8 mouse cellular contexts compared by ENCODE assay signal in the genomic region with DNA sequence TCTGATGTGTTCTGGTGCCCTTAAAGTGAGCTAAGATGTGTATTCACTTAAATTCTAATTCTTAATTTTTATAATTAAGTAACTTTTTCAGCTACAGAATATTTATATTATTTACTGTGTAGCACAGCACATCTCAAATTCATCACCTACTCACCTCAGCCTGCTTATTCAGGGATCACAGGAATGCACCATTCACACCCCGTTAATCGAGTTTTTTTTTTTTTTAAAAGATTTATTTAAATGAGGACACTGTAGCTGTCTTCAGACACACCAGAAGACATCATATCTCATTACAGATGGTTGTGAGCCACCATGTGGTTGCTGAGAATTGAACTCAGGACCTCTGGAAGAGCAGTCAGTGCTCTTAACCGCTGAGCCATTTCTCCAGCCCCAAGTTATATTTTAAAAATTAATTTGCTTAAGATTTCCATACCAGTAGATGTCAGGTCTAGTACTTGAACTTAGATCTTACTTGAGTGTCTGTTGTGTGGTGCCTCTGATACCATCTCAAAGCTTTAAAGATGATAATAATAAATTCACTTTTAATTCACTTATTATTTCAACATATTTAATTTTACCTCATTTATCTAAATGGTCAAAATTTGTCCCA. TPM values are rescaled to one million over a fixed set of nuclear protein-coding genes. Genes with fewer than 3 reads are reported as not detected.
DNase-seq lines count a peak whose midpoint lies in the region; ATAC-seq and TF ChIP-seq lines count a peak whose summit lies in the region.

No protein-coding gene starts in this region.

- H3K4me3 ChIP-seq in lung, postnatal 0 days (ENCODE audit: low read depth, low read length): no peak overlapping the region
- H3K4me3 ChIP-seq in forebrain, embryonic 15.5 days: peak overlapping the region; percentile 98
- peak overlapping the region; percentile 100 for H3K4me3 ChIP-seq in liver, embryonic 13.5 days (replicated peaks)
- H3K4me3 ChIP-seq in stomach, embryonic 16.5 days (replicated peaks; ENCODE audit: low read length): peak overlapping the region; percentile 99

- no peak for TF ChIP-seq CTCF in lung, postnatal 0 days (IDR thresholded peaks at IDR 0.05)

- ATAC-seq in lung, postnatal 0 days: no peak
- no peak for ATAC-seq in forebrain, embryonic 15.5 days (replicated peaks)
- no peak for ATAC-seq in liver, embryonic 13.5 days (ENCODE audit: low read depth)
- ATAC-seq in stomach, embryonic 16.5 days (ENCODE audit: insufficient read depth, low FRiP score): no peak

- H3K36me3 ChIP-seq in lung, postnatal 0 days (ENCODE audit: insufficient read depth, low read length): no peaks in the 10 kb centered on the region
- H3K36me3 ChIP-seq in forebrain, embryonic 15.5 days: peaks cover 1% of the 10 kb centered on the region; the same call in 1 of the 2 replicates
- H3K36me3 ChIP-seq in liver, embryonic 13.5 days: peaks cover 28% of the 10 kb centered on the region
- H3K36me3 ChIP-seq in stomach, embryonic 16.5 days (ENCODE audit: control insufficient read depth, insufficient read depth, low read length): no peaks in the 10 kb centered on the region

- H3K27ac ChIP-seq in lung, postnatal 0 days (ENCODE audit: low read length): no peak overlapping the region
- no peak overlapping the region for H3K27ac ChIP-seq in forebrain, embryonic 15.5 days (replicated peaks)
- no peak overlapping the region for H3K27ac ChIP-seq in liver, embryonic 13.5 days
- no peak overlapping the region for H3K27ac ChIP-seq in stomach, embryonic 16.5 days (ENCODE audit: low read length)

- 49% methylated on average over 3 of the region's 3 CpGs for WGBS in lung, postnatal 0 days
- WGBS in forebrain, embryonic 15.5 days: 47% methylated on average over 3 of the region's 3 CpGs
- WGBS in liver, embryonic 13.5 days (ENCODE audit: insufficient replicate concordance): 39% methylated on average over 3 of the region's 3 CpGs
- 48% methylated on average over 3 of the region's 3 CpGs for WGBS in stomach, embryonic 16.5 days

- no peak overlapping the region for H3K9ac ChIP-seq in lung, postnatal 0 days (replicated peaks; ENCODE audit: low read depth)
- H3K9ac ChIP-seq in forebrain, embryonic 15.5 days (replicated peaks): 0 out of 2 replicates have a peak overlapping the region, but pooled peaks have one; percentile 92
- H3K9ac ChIP-seq in liver, embryonic 13.5 days: peak overlapping the region; percentile 100
- H3K9ac ChIP-seq in stomach, embryonic 16.5 days (ENCODE audit: low read length): no peak overlapping the region

- no peaks in the 10 kb centered on the region for H3K27me3 ChIP-seq in lung, postnatal 0 days (replicated peaks; ENCODE audit: insufficient read depth, low read length)
- H3K27me3 ChIP-seq in forebrain, embryonic 15.5 days: no peaks in the 10 kb centered on the region
- H3K27me3 ChIP-seq in liver, embryonic 13.5 days: no peaks in the 10 kb centered on the region
- no peaks in the 10 kb centered on the region for H3K27me3 ChIP-seq in stomach, embryonic 16.5 days (ENCODE audit: control insufficient read depth, insufficient read depth, low read length)

- 0 out of 2 replicates have a peak overlapping the region, but pooled peaks have one; percentile 92 for H3K4me2 ChIP-seq in lung, postnatal 0 days (replicated peaks; ENCODE audit: low read depth, low read length)
- H3K4me2 ChIP-seq in forebrain, embryonic 15.5 days (replicated peaks): peak overlapping the region; percentile 76
- H3K4me2 ChIP-seq in liver, embryonic 13.5 days: peak overlapping the region; percentile 83
- peak overlapping the region; percentile 64 for H3K4me2 ChIP-seq in stomach, embryonic 16.5 days (ENCODE audit: low read depth, low read length)

- no peak for TF ChIP-seq EP300 in lung, postnatal 0 days (IDR thresholded peaks at IDR 0.05)

- no peak for DNase-seq in lung, postnatal 0 days (ENCODE audit: low spot score)
- no peak for DNase-seq in lung, adult 18-20 months
- no peak for DNase-seq in liver, embryonic 13.5 days
- DNase-seq in thymus, postnatal 10 days (ENCODE audit: low spot score in 2 of 2): no peak
- DNase-seq in ovary, adult 18-20 months (ENCODE audit: low spot score): no peak
- DNase-seq in kidney, postnatal 10 days: no peak

- peaks cover 4% of the 10 kb centered on the region; the same call in 1 of the 2 replicates for H3K4me1 ChIP-seq in lung, postnatal 0 days (ENCODE audit: insufficient read depth, low read depth, low read length)
- peaks cover 16% of the 10 kb centered on the region for H3K4me1 ChIP-seq in forebrain, embryonic 15.5 days
- H3K4me1 ChIP-seq in liver, embryonic 13.5 days (replicated peaks): peaks cover 50% of the 10 kb centered on the region
- peaks cover 10% of the 10 kb centered on the region for H3K4me1 ChIP-seq in stomach, embryonic 16.5 days (ENCODE audit: control insufficient read depth, insufficient read depth, low read length)

- H3K9me3 ChIP-seq in lung, postnatal 0 days (ENCODE audit: low read length): no peaks in the 10 kb centered on the region
- no peaks in the 10 kb centered on the region for H3K9me3 ChIP-seq in forebrain, embryonic 15.5 days
- H3K9me3 ChIP-seq in liver, embryonic 13.5 days (replicated peaks): no peaks in the 10 kb centered on the region
- no peaks in the 10 kb centered on the region for H3K9me3 ChIP-seq in stomach, embryonic 16.5 days (replicated peaks; ENCODE audit: control insufficient read depth, low read length)

RNA-seq across cellular contexts. Expression of gene Atad5, which starts 1.5 kb away (rescaled TPM):
- 1.7 and 2.0 TPM in 2 replicates for polyA plus RNA-seq in lung, postnatal 0 days (2015; fragmentation: Nextera tagmentation; extraction: Ambion mirVana)
- 8.7 and 9.2 TPM in 2 replicates for polyA plus RNA-seq in forebrain, embryonic 15.5 days (2015; fragmentation: Nextera tagmentation; extraction: Ambion mirVana)
- polyA plus RNA-seq in liver, embryonic 13.5 days (2015; fragmentation: Nextera tagmentation; extraction: Ambion mirVana): 10.7 and 12.9 TPM in 2 replicates
- polyA plus RNA-seq in stomach, embryonic 16.5 days (2015; fragmentation: Nextera tagmentation; extraction: Ambion mirVana): 6.8 and 9.0 TPM in 2 replicates

RNA-seq across cellular contexts. Expression of gene Crlf3, which starts 9.9 kb away (rescaled TPM):
- 40.8 and 42.4 TPM in 2 replicates for polyA plus RNA-seq in lung, postnatal 0 days (2015; fragmentation: Nextera tagmentation; extraction: Ambion mirVana)
- 19.6 and 21.2 TPM in 2 replicates for polyA plus RNA-seq in forebrain, embryonic 15.5 days (2015; fragmentation: Nextera tagmentation; extraction: Ambion mirVana)
- 91.4 and 103 TPM in 2 replicates for polyA plus RNA-seq in liver, embryonic 13.5 days (2015; fragmentation: Nextera tagmentation; extraction: Ambion mirVana)
- polyA plus RNA-seq in stomach, embryonic 16.5 days (2015; fragmentation: Nextera tagmentation; extraction: Ambion mirVana): 22.4 and 28.7 TPM in 2 replicates

RNA-seq across cellular contexts. Expression of gene Tefm, which starts 51.3 kb away (rescaled TPM):
- 17.8 and 19.5 TPM in 2 replicates for polyA plus RNA-seq in lung, postnatal 0 days (2015; fragmentation: Nextera tagmentation; extraction: Ambion mirVana)
- 28.2 and 30.7 TPM in 2 replicates for polyA plus RNA-seq in forebrain, embryonic 15.5 days (2015; fragmentation: Nextera tagmentation; extraction: Ambion mirVana)
- 17.7 and 20.5 TPM in 2 replicates for polyA plus RNA-seq in liver, embryonic 13.5 days (2015; fragmentation: Nextera tagmentation; extraction: Ambion mirVana)
- 22.6 and 23.0 TPM in 2 replicates for polyA plus RNA-seq in stomach, embryonic 16.5 days (2015; fragmentation: Nextera tagmentation; extraction: Ambion mirVana)

Comparison
In these comparisons a context has a peak if more than half of its experiments do, and no peak if none do; other contexts are left out.
1. H3K9ac ChIP-seq: peak in forebrain, embryonic 15.5 days (single experiment) and liver, embryonic 13.5 days (single experiment); none in lung, postnatal 0 days (single experiment) and stomach, embryonic 16.5 days (single experiment).
2. Peak in every context shown above with its lines, with median percentiles within 50 percentile points of each other: H3K4me2 ChIP-seq.